8 mouse cellular contexts compared by ENCODE assay signal in the genomic region with DNA sequence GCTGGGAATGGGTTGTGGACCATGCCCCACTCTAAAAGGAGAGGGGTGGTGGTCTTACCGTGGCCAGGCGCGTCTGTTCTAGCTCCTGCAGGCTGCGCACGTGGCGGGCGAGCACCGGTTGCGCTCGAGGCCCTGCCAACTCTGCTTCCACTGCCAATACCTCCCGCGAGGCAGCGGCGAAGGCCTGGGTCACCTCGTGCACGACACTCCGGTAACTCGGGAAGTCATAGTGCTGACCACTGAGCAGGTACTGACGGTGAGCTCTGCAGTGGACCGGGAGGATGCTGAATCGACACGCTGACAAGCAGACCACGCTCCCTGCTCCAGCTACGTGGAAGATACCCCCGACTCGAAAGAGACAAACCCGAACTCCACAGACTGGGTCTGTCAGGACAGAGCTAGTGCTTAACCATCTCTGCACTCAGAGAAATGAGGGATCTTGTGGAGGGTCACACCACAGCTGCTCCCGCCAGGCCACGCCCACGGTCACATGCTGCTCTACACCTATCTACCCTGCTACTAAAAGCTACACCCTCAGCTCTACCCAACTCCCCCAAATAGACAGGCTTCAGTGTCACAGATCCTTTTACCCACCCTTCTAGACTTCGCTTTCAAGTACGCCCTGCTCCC. TPM values are rescaled to one million over a fixed set of nuclear protein-coding genes. Genes with fewer than 3 reads are reported as not detected.
DNase-seq lines count a peak whose midpoint lies in the region; ATAC-seq and TF ChIP-seq lines count a peak whose summit lies in the region.

No protein-coding gene starts in this region.

- H3K27ac ChIP-seq in lung, embryonic 14.5 days (ENCODE audit: low read depth): peak overlapping the region; percentile 92
- H3K27ac ChIP-seq in embryonic facial prominence, embryonic 13.5 days: peak overlapping the region; percentile 94
- peak overlapping the region; percentile 83 for H3K27ac ChIP-seq in hindbrain, embryonic 14.5 days
- H3K27ac ChIP-seq in midbrain, embryonic 11.5 days (ENCODE audit: low read depth, low read length): no peak overlapping the region

- H3K36me3 ChIP-seq in lung, embryonic 14.5 days (ENCODE audit: insufficient read depth): peaks cover 35% of the 10 kb centered on the region
- H3K36me3 ChIP-seq in embryonic facial prominence, embryonic 13.5 days: peaks cover 30% of the 10 kb centered on the region
- peaks cover 34% of the 10 kb centered on the region for H3K36me3 ChIP-seq in hindbrain, embryonic 14.5 days (replicated peaks; ENCODE audit: control insufficient read depth, insufficient read depth)
- peaks cover 10% of the 10 kb centered on the region; the same call in 1 of the 2 replicates for H3K36me3 ChIP-seq in midbrain, embryonic 11.5 days (ENCODE audit: control insufficient read depth, insufficient read depth, low read length)

- H3K4me1 ChIP-seq in lung, embryonic 14.5 days (ENCODE audit: insufficient read depth): peaks cover 18% of the 10 kb centered on the region
- H3K4me1 ChIP-seq in embryonic facial prominence, embryonic 13.5 days: peaks cover 68% of the 10 kb centered on the region
- H3K4me1 ChIP-seq in hindbrain, embryonic 14.5 days (replicated peaks; ENCODE audit: control insufficient read depth, insufficient read depth, low read length): peaks cover 41% of the 10 kb centered on the region
- peaks cover 31% of the 10 kb centered on the region for H3K4me1 ChIP-seq in midbrain, embryonic 11.5 days (ENCODE audit: control insufficient read depth, insufficient read depth, low read length)

- H3K9me3 ChIP-seq in lung, embryonic 14.5 days (ENCODE audit: low read depth, low read length): no peaks in the 10 kb centered on the region
- no peaks in the 10 kb centered on the region for H3K9me3 ChIP-seq in embryonic facial prominence, embryonic 13.5 days
- no peaks in the 10 kb centered on the region for H3K9me3 ChIP-seq in hindbrain, embryonic 14.5 days (ENCODE audit: control insufficient read depth, low read length)
- H3K9me3 ChIP-seq in midbrain, embryonic 11.5 days (ENCODE audit: control insufficient read depth, low read length): no peaks in the 10 kb centered on the region

- DNase-seq in lung, embryonic 14.5 days: no peak
- DNase-seq in lung, postnatal 25 days (ENCODE audit: low spot score): no peak
- no peak for DNase-seq in hindbrain, embryonic 14.5 days (ENCODE audit: low spot score)
- DNase-seq in midbrain, embryonic 11.5 days (ENCODE audit: low spot score, missing footprints): peak; percentile 70
- DNase-seq in right cerebral cortex, adult 2 months (ENCODE audit: low spot score in 2 of 2): no peak
- no peak for DNase-seq in retina, postnatal 1 day
- no peak for DNase-seq in adrenal gland, adult 2 months

- H3K4me2 ChIP-seq in lung, embryonic 14.5 days: peak overlapping the region; percentile 83
- H3K4me2 ChIP-seq in embryonic facial prominence, embryonic 13.5 days: peak overlapping the region; percentile 73
- peak overlapping the region; percentile 83 for H3K4me2 ChIP-seq in hindbrain, embryonic 14.5 days (replicated peaks)
- H3K4me2 ChIP-seq in midbrain, embryonic 11.5 days: peak overlapping the region; percentile 82

- H3K4me3 ChIP-seq in lung, embryonic 14.5 days (ENCODE audit: low read depth, low read length): peak overlapping the region; percentile 67
- peak overlapping the region; percentile 68 for H3K4me3 ChIP-seq in embryonic facial prominence, embryonic 13.5 days
- peak overlapping the region; percentile 46 for H3K4me3 ChIP-seq in hindbrain, embryonic 14.5 days (replicated peaks; ENCODE audit: low read length)
- H3K4me3 ChIP-seq in midbrain, embryonic 11.5 days (ENCODE audit: low read depth, low read length): peak overlapping the region; percentile 76

- peak; percentile 29; the same call in 1 of the 2 replicates for ATAC-seq in lung, embryonic 14.5 days (ENCODE audit: insufficient read depth)
- no peak for ATAC-seq in embryonic facial prominence, embryonic 13.5 days (ENCODE audit: insufficient number of reproducible peaks, insufficient read depth, low FRiP score, low TSS enrichment, low read depth)
- peak; percentile 7; the same call in 1 of the 2 replicates for ATAC-seq in hindbrain, embryonic 14.5 days (ENCODE audit: low FRiP score)
- peak; percentile 17; the same call in 1 of the 2 replicates for ATAC-seq in midbrain, embryonic 11.5 days (ENCODE audit: low FRiP score)

- no peak for TF ChIP-seq CTCF in lung, embryonic 14.5 days (IDR thresholded peaks at IDR 0.05; ENCODE audit: low read depth)

- WGBS in lung, embryonic 14.5 days: 31% methylated on average over 32 of the region's 32 CpGs
- 31% methylated on average over 32 of the region's 32 CpGs for WGBS in embryonic facial prominence, embryonic 13.5 days
- 33% methylated on average over 32 of the region's 32 CpGs for WGBS in hindbrain, embryonic 14.5 days
- 41% methylated on average over 32 of the region's 32 CpGs for WGBS in midbrain, embryonic 11.5 days

- peaks cover 22% of the 10 kb centered on the region for H3K27me3 ChIP-seq in lung, embryonic 14.5 days (ENCODE audit: insufficient read depth, low read length)
- peaks cover 19% of the 10 kb centered on the region for H3K27me3 ChIP-seq in embryonic facial prominence, embryonic 13.5 days
- peaks cover 35% of the 10 kb centered on the region for H3K27me3 ChIP-seq in hindbrain, embryonic 14.5 days (ENCODE audit: control insufficient read depth, insufficient read depth, low read length)
- peaks cover 33% of the 10 kb centered on the region for H3K27me3 ChIP-seq in midbrain, embryonic 11.5 days (ENCODE audit: control insufficient read depth, insufficient read depth, low read length)

- H3K9ac ChIP-seq in lung, embryonic 14.5 days: peak overlapping the region; percentile 82
- H3K9ac ChIP-seq in embryonic facial prominence, embryonic 13.5 days: peak overlapping the region; percentile 89
- H3K9ac ChIP-seq in hindbrain, embryonic 14.5 days: peak overlapping the region; percentile 67
- H3K9ac ChIP-seq in midbrain, embryonic 11.5 days (ENCODE audit: low read length): peak overlapping the region; percentile 92

RNA-seq across cellular contexts. Expression of gene Rex1bd, which starts 0.7 kb away (rescaled TPM):
- 113 and 126 TPM in 2 replicates for polyA plus RNA-seq in lung, embryonic 14.5 days (2014; fragmentation: Nextera tagmentation; extraction: Ambion mirVana)
- 169 and 178 TPM in 2 replicates for polyA plus RNA-seq in embryonic facial prominence, embryonic 13.5 days (2015; fragmentation: Nextera tagmentation; extraction: Ambion mirVana)
- 161 and 166 TPM in 2 replicates for polyA plus RNA-seq in hindbrain, embryonic 14.5 days (2014; fragmentation: Nextera tagmentation; extraction: Ambion mirVana)
- polyA plus RNA-seq in midbrain, embryonic 11.5 days (2014; fragmentation: Nextera tagmentation; extraction: Ambion mirVana): 126 and 129 TPM in 2 replicates
- 100 to 1,000 TPM; 148 to 164 TPM for total RNA-seq in adrenal gland, adult 2 months (2021)
- polyA plus RNA-seq in adrenal gland, adult 2 months (2012; rRNA removed): 327 and 373 TPM in 2 replicates

RNA-seq across cellular contexts. Expression of gene Uba52, which starts 4.8 kb away (rescaled TPM):
- polyA plus RNA-seq in lung, embryonic 14.5 days (2014; fragmentation: Nextera tagmentation; extraction: Ambion mirVana): 964 and 1,036 TPM in 2 replicates
- 987 and 1,032 TPM in 2 replicates for polyA plus RNA-seq in embryonic facial prominence, embryonic 13.5 days (2015; fragmentation: Nextera tagmentation; extraction: Ambion mirVana)
- polyA plus RNA-seq in hindbrain, embryonic 14.5 days (2014; fragmentation: Nextera tagmentation; extraction: Ambion mirVana): 622 and 778 TPM in 2 replicates
- polyA plus RNA-seq in midbrain, embryonic 11.5 days (2014; fragmentation: Nextera tagmentation; extraction: Ambion mirVana): 774 and 852 TPM in 2 replicates
- 1,000 to 10,000 TPM; 1,627 to 1,685 TPM for total RNA-seq in adrenal gland, adult 2 months (2021)
- 619 and 1,322 TPM in 2 replicates for polyA plus RNA-seq in adrenal gland, adult 2 months (2012; rRNA removed)

RNA-seq across cellular contexts. Expression of gene Crlf1, which starts 12.9 kb away (rescaled TPM):
- 151 and 165 TPM in 2 replicates for polyA plus RNA-seq in lung, embryonic 14.5 days (2014; fragmentation: Nextera tagmentation; extraction: Ambion mirVana)
- polyA plus RNA-seq in embryonic facial prominence, embryonic 13.5 days (2015; fragmentation: Nextera tagmentation; extraction: Ambion mirVana): 152 and 159 TPM in 2 replicates
- polyA plus RNA-seq in hindbrain, embryonic 14.5 days (2014; fragmentation: Nextera tagmentation; extraction: Ambion mirVana): 6.3 and 6.9 TPM in 2 replicates
- 0.23 and 0.90 TPM in 2 replicates for polyA plus RNA-seq in midbrain, embryonic 11.5 days (2014; fragmentation: Nextera tagmentation; extraction: Ambion mirVana)
- total RNA-seq in adrenal gland, adult 2 months (2021): 1 to 10 TPM in 1 of 2 experiments, under 1 TPM in 1; 0.58 to 1.4 TPM
- 0.58 and 1.2 TPM in 2 replicates for polyA plus RNA-seq in adrenal gland, adult 2 months (2012; rRNA removed)

RNA-seq across cellular contexts. Expression of gene Tmem59l, which starts 18.7 kb away (rescaled TPM):
- polyA plus RNA-seq in lung, embryonic 14.5 days (2014; fragmentation: Nextera tagmentation; extraction: Ambion mirVana): 6.7 and 8.3 TPM in 2 replicates
- 32.3 and 34.8 TPM in 2 replicates for polyA plus RNA-seq in embryonic facial prominence, embryonic 13.5 days (2015; fragmentation: Nextera tagmentation; extraction: Ambion mirVana)
- 143 and 149 TPM in 2 replicates for polyA plus RNA-seq in hindbrain, embryonic 14.5 days (2014; fragmentation: Nextera tagmentation; extraction: Ambion mirVana)
- polyA plus RNA-seq in midbrain, embryonic 11.5 days (2014; fragmentation: Nextera tagmentation; extraction: Ambion mirVana): 12.3 TPM in 2 replicates
- total RNA-seq in adrenal gland, adult 2 months (2021): 10 to 100 TPM; 16.8 to 24.3 TPM
- polyA plus RNA-seq in adrenal gland, adult 2 months (2012; rRNA removed): 42.9 and 55.8 TPM in 2 replicates

RNA-seq across cellular contexts. Expression of gene Fkbp8, which starts 21.7 kb away (rescaled TPM):
- polyA plus RNA-seq in lung, embryonic 14.5 days (2014; fragmentation: Nextera tagmentation; extraction: Ambion mirVana): 239 and 245 TPM in 2 replicates
- 297 and 306 TPM in 2 replicates for polyA plus RNA-seq in embryonic facial prominence, embryonic 13.5 days (2015; fragmentation: Nextera tagmentation; extraction: Ambion mirVana)
- polyA plus RNA-seq in hindbrain, embryonic 14.5 days (2014; fragmentation: Nextera tagmentation; extraction: Ambion mirVana): 328 and 332 TPM in 2 replicates
- polyA plus RNA-seq in midbrain, embryonic 11.5 days (2014; fragmentation: Nextera tagmentation; extraction: Ambion mirVana): 203 and 215 TPM in 2 replicates
- total RNA-seq in adrenal gland, adult 2 months (2021): 100 to 1,000 TPM; 269 to 287 TPM
- 602 and 610 TPM in 2 replicates for polyA plus RNA-seq in adrenal gland, adult 2 months (2012; rRNA removed)

Comparison
In these comparisons a context has a peak if more than half of its experiments do, and no peak if none do; other contexts are left out.
1. RNA of gene Crlf1, which starts 12.9 kb away (polyA plus RNA-seq): 151 to 165 TPM in lung, embryonic 14.5 days and 152 to 159 TPM in embryonic facial prominence, embryonic 13.5 days; 6.3 to 6.9 TPM in hindbrain, embryonic 14.5 days, 0.58 to 1.2 TPM in adrenal gland, adult 2 months and 0.23 to 0.90 TPM in midbrain, embryonic 11.5 days; every median in the first group is over 10 times any median in the second.
2. Peak in every context shown above with its lines, with median percentiles within 50 percentile points of each other: H3K4me2 ChIP-seq, H3K4me3 ChIP-seq and H3K9ac ChIP-seq.